ENCODE assay signal across 8 mouse cellular contexts in genomic region chr9:117163143-117163542, GRCm38 (mm10).
A peak's percentile ranks its signal among the peaks of the same experiment; 100 is the strongest.
DNase-seq lines count a peak whose midpoint lies in the region; ATAC-seq and TF ChIP-seq lines count a peak whose summit lies in the region.

No protein-coding gene starts in this region.

- no peaks in the 10 kb centered on the region for H3K36me3 ChIP-seq in lung, embryonic 14.5 days (ENCODE audit: insufficient read depth)
- no peaks in the 10 kb centered on the region for H3K36me3 ChIP-seq in hindbrain, embryonic 11.5 days (ENCODE audit: control insufficient read depth, insufficient read depth, low read length)
- H3K36me3 ChIP-seq in midbrain, postnatal 0 days (ENCODE audit: insufficient read depth, low read length) = no peaks in the 10 kb centered on the region

- no peaks in the 10 kb centered on the region for H3K27me3 ChIP-seq in lung, embryonic 14.5 days (ENCODE audit: insufficient read depth, low read length)
- H3K27me3 ChIP-seq in hindbrain, embryonic 11.5 days (ENCODE audit: control insufficient read depth, insufficient read depth, low read length) = no peaks in the 10 kb centered on the region
- no peaks in the 10 kb centered on the region for H3K27me3 ChIP-seq in midbrain, postnatal 0 days (ENCODE audit: insufficient read depth, low read length)

- no peaks in the 10 kb centered on the region; the same call in 1 of the 2 replicates for H3K9me3 ChIP-seq in lung, embryonic 14.5 days (ENCODE audit: low read depth, low read length)
- no peaks in the 10 kb centered on the region for H3K9me3 ChIP-seq in hindbrain, embryonic 11.5 days (ENCODE audit: control insufficient read depth, low read length)
- no peaks in the 10 kb centered on the region for H3K9me3 ChIP-seq in midbrain, postnatal 0 days (ENCODE audit: low read length)

- H3K4me2 ChIP-seq in lung, embryonic 14.5 days = no peak overlapping the region
- H3K4me2 ChIP-seq in hindbrain, embryonic 11.5 days (replicated peaks; ENCODE audit: low read depth, low read length) = no peak overlapping the region
- H3K4me2 ChIP-seq in midbrain, postnatal 0 days (ENCODE audit: low read depth, low read length, poor library complexity, severe bottlenecking) = no peak overlapping the region

- H3K4me3 ChIP-seq in lung, embryonic 14.5 days (ENCODE audit: low read depth, low read length) = no peak overlapping the region
- no peak overlapping the region for H3K4me3 ChIP-seq in lung, adult 2 months (replicated peaks; ENCODE audit: extremely low read depth, low read depth, low read length)
- H3K4me3 ChIP-seq in hindbrain, embryonic 11.5 days (ENCODE audit: low read depth, low read length) = no peak overlapping the region
- H3K4me3 ChIP-seq in midbrain, postnatal 0 days (ENCODE audit: low read depth, low read length) = no peak overlapping the region

- no peak for TF ChIP-seq CTCF in lung, embryonic 14.5 days (IDR thresholded peaks at IDR 0.05; ENCODE audit: low read depth)
- no peak for TF ChIP-seq CTCF in lung, adult 2 months (IDR thresholded peaks at IDR 0.05; ENCODE audit: insufficient read depth, low read length)
- TF ChIP-seq CTCF in midbrain, postnatal 0 days (IDR thresholded peaks at IDR 0.05) = no peak

- DNase-seq in lung, embryonic 14.5 days = peak; percentile 66
- no peak for DNase-seq in lung, adult 2 months
- peak; percentile 76 for DNase-seq in fibroblast of lung, adult 2 months (ENCODE audit: low read depth)
- peak; percentile 31 for DNase-seq in hindbrain, embryonic 11.5 days (ENCODE audit: low spot score)
- DNase-seq in midbrain, postnatal 0 days (ENCODE audit: low spot score) = peak; percentile 28
- no peak for DNase-seq in thymus, postnatal 25 days
- no peak for DNase-seq in right cerebral cortex, postnatal 10 days (ENCODE audit: low spot score in 2 of 2)

- TF ChIP-seq POLR2A in lung, adult 2 months (IDR thresholded peaks at IDR 0.05; ENCODE audit: borderline replicate concordance, extremely low read depth, low read depth, low read length) = no peak

- H3K4me1 ChIP-seq in lung, embryonic 14.5 days (ENCODE audit: insufficient read depth) = peaks cover 18% of the 10 kb centered on the region
- H3K4me1 ChIP-seq in lung, adult 2 months (ENCODE audit: control insufficient read depth, insufficient read depth, low read length) = no peaks in the 10 kb centered on the region; the same call in 1 of the 2 replicates
- H3K4me1 ChIP-seq in hindbrain, embryonic 11.5 days (replicated peaks; ENCODE audit: control insufficient read depth, insufficient read depth, low read length) = no peaks in the 10 kb centered on the region; the same call in 1 of the 2 replicates
- peaks cover 4% of the 10 kb centered on the region; the same call in 1 of the 2 replicates for H3K4me1 ChIP-seq in midbrain, postnatal 0 days (ENCODE audit: insufficient read depth, low read length)

- WGBS in lung, embryonic 14.5 days = 20% methylated on average over 6 of the region's 6 CpGs
- 50% methylated on average over 6 of the region's 6 CpGs for WGBS in lung, adult 2 months
- WGBS in hindbrain, embryonic 11.5 days = 18% methylated on average over 6 of the region's 6 CpGs
- 16% methylated on average over 6 of the region's 6 CpGs for WGBS in midbrain, postnatal 0 days

- no peak overlapping the region for H3K9ac ChIP-seq in lung, embryonic 14.5 days
- H3K9ac ChIP-seq in hindbrain, embryonic 11.5 days (ENCODE audit: low read depth, low read length) = peak overlapping the region; percentile 8; the same call in 1 of the 2 replicates
- H3K9ac ChIP-seq in midbrain, postnatal 0 days (replicated peaks; ENCODE audit: low read length, poor library complexity, severe bottlenecking) = 0 out of 2 replicates have a peak overlapping the region, but pooled peaks have one; percentile 24

- H3K27ac ChIP-seq in lung, embryonic 14.5 days (ENCODE audit: low read depth) = no peak overlapping the region
- no peak overlapping the region for H3K27ac ChIP-seq in hindbrain, embryonic 11.5 days (ENCODE audit: low read depth, low read length)
- H3K27ac ChIP-seq in midbrain, postnatal 0 days (ENCODE audit: low read depth, low read length) = no peak overlapping the region

- ATAC-seq in lung, embryonic 14.5 days (ENCODE audit: insufficient read depth) = peak; percentile 47; the same call in 1 of the 2 replicates
- peak; percentile 47 for ATAC-seq in hindbrain, embryonic 11.5 days (ENCODE audit: low FRiP score)
- no peak for ATAC-seq in midbrain, postnatal 0 days (ENCODE audit: low FRiP score)
- ATAC-seq in granulocyte monocyte progenitor cell, adult 5-6 weeks (replicated peaks; ENCODE audit: poor library complexity, severe bottlenecking) = no peak

Comparison
In these comparisons a context has a peak if more than half of its experiments do, and no peak if none do; other contexts are left out.
1. DNase-seq: peak in lung, embryonic 14.5 days (single experiment), fibroblast of lung, adult 2 months (single experiment), hindbrain, embryonic 11.5 days (single experiment) and midbrain, postnatal 0 days (single experiment); none in lung, adult 2 months (single experiment), thymus, postnatal 25 days (single experiment) and right cerebral cortex, postnatal 10 days (0 of 2).
2. ATAC-seq: peak in lung, embryonic 14.5 days (single experiment) and hindbrain, embryonic 11.5 days (single experiment); none in midbrain, postnatal 0 days (single experiment) and granulocyte monocyte progenitor cell, adult 5-6 weeks (single experiment).